Mouse (Mus musculus): ENCODE measurements around the gene 4930467E23Rik. TPM values are rescaled to one million over a fixed set of nuclear protein-coding genes. Genes with fewer than 3 reads are reported as not detected.
"Not testable (repeated sequence)": the region's sequence is repeated elsewhere in the genome, so short reads cannot be mapped to it uniquely, and the experiment has no call there.

Gene 4930467E23Rik
- total and polyA plus RNA-seq, 2 experiments from 2014 or later, result not detected

DNA sequence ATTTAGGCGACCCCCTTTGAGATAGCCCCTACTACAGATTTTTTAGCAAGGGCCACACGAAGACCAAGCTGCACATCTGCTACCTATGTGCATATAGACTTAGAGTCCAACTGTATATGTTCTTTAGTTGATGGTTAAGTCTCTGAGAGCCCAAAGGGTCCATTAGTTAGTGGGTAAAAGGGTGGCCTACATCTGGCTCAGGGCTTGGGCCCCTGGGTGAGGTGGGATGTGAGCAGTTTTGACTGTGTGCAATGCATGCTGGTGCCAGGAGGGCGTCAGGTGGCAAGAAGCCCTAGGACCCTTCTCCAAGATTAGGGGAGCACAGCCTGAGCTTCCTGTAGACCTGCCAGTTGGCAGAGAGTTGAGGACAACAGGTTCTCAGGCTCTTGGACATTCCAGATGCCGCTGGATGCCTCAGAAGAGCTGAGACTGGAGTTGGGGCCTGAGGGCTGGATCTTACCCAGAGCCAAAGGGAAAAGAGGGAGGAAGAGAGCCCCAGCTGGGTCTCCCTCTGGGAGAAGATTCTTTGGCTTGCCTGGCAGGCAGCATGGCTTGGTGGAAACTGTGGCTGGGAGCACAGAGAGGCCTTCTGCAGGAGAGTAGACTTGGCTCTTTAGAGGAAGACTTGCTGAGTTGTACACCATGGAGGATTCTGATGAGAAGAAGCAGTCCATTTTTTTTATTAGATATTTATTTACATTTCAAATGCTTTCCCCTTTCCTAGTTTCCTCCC, 33.6 kb downstream of the 4930467E23Rik start:
- H3K36me3 ChIP-seq (ENCODE audit: insufficient read depth, low read length); H3K27ac ChIP-seq (ENCODE audit: low read depth, low read length); H3K4me2 ChIP-seq (ENCODE audit: low read depth, low read length, poor library complexity, severe bottlenecking); H3K9me3 ChIP-seq (ENCODE audit: low read length); ATAC-seq (ENCODE audit: low FRiP score); H3K4me3 ChIP-seq (ENCODE audit: low read depth, low read length); H3K4me1 ChIP-seq (ENCODE audit: insufficient read depth, low read length); DNase-seq (ENCODE audit: low spot score); H3K9ac ChIP-seq (replicated peaks; ENCODE audit: low read length, poor library complexity, severe bottlenecking); H3K27me3 ChIP-seq (ENCODE audit: insufficient read depth, low read length): not testable (repeated sequence)
- 70% methylated on average over 4 of the region's 4 CpGs for WGBS

DNA sequence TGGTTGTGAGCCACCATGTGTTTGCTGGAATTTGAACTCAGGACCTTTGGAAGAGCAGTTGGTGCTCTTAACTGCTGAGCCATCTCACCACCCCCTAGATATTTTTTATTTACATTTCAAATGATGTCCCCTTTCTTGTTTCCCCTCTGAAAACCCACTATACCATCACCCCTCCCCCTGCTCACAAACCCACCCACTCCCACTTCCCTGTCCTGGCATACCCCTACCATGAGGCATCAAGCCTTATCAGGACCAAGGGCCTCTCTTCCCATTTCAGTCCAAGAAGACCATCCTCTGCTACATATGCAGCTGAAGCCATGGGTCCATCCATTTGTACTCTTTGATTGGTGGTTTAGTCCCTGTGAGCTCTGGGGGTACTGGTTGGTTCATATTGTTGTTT, 36.2 kb downstream of the 4930467E23Rik start:
- not testable (repeated sequence) for H3K4me1 ChIP-seq (ENCODE audit: insufficient read depth, low read length); DNase-seq (ENCODE audit: low spot score); ATAC-seq (ENCODE audit: low FRiP score); H3K27me3 ChIP-seq (ENCODE audit: insufficient read depth, low read length); H3K4me2 ChIP-seq (ENCODE audit: low read depth, low read length, poor library complexity, severe bottlenecking); H3K4me3 ChIP-seq (ENCODE audit: low read depth, low read length); H3K9ac ChIP-seq (replicated peaks; ENCODE audit: low read length, poor library complexity, severe bottlenecking); H3K36me3 ChIP-seq (ENCODE audit: insufficient read depth, low read length); H3K9me3 ChIP-seq (ENCODE audit: low read length); H3K27ac ChIP-seq (ENCODE audit: low read depth, low read length)

DNA sequence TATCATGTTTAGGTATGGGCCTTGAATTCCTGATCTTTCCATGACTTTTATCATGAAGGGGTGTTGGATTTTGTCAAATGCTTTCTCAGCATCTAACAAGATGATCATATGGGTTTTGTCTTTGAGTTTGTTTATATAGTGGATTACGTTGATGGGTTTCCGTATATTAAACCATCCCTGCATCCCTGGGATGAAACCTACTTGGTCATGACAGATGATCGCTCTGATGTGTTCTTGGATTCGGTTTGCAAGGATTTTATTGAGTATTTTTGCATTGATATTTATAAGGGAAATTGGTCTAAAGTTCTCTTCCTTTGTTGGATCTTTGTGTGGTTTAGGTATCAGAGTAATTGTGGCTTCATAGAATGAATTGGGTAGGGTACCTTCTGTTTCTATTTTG, 44.1 kb downstream of the 4930467E23Rik start:
- 83% methylated on average over 4 of the region's 4 CpGs for WGBS
- H3K4me2 ChIP-seq (ENCODE audit: low read depth, low read length, poor library complexity, severe bottlenecking); H3K9me3 ChIP-seq (ENCODE audit: low read length); H3K4me1 ChIP-seq (ENCODE audit: insufficient read depth, low read length); H3K4me3 ChIP-seq (ENCODE audit: low read depth, low read length); H3K36me3 ChIP-seq (ENCODE audit: insufficient read depth, low read length); DNase-seq (ENCODE audit: low spot score); H3K27me3 ChIP-seq (ENCODE audit: insufficient read depth, low read length); ATAC-seq (ENCODE audit: low FRiP score); H3K9ac ChIP-seq (replicated peaks; ENCODE audit: low read length, poor library complexity, severe bottlenecking); H3K27ac ChIP-seq (ENCODE audit: low read depth, low read length): not testable (repeated sequence)

DNA sequence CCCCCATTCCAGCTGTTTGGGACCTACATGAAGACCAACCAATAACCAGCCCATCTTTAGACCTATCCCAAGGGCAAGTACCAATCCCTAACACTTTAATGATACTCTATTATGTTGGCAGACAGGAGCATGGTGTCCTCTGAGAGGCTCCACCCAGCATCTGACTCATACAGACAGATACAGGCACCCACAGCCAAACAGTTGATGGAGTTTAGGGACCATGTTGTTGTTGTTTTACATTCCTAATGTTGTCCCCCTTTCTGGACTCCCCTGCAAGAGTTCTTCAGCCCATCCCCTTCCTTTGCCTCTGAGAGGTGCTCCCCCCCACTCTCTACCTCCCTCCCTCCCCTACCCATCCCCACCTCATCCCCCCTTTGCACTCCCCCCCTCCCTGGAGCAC, 46.9 kb downstream of the 4930467E23Rik start:
- not testable (repeated sequence) for H3K4me2 ChIP-seq (ENCODE audit: low read depth, low read length, poor library complexity, severe bottlenecking); H3K9me3 ChIP-seq (ENCODE audit: low read length); H3K27me3 ChIP-seq (ENCODE audit: insufficient read depth, low read length); H3K4me1 ChIP-seq (ENCODE audit: insufficient read depth, low read length); DNase-seq (ENCODE audit: low spot score); H3K36me3 ChIP-seq (ENCODE audit: insufficient read depth, low read length); H3K9ac ChIP-seq (replicated peaks; ENCODE audit: low read length, poor library complexity, severe bottlenecking); H3K4me3 ChIP-seq (ENCODE audit: low read depth, low read length); H3K27ac ChIP-seq (ENCODE audit: low read depth, low read length); ATAC-seq (ENCODE audit: low FRiP score)

DNA sequence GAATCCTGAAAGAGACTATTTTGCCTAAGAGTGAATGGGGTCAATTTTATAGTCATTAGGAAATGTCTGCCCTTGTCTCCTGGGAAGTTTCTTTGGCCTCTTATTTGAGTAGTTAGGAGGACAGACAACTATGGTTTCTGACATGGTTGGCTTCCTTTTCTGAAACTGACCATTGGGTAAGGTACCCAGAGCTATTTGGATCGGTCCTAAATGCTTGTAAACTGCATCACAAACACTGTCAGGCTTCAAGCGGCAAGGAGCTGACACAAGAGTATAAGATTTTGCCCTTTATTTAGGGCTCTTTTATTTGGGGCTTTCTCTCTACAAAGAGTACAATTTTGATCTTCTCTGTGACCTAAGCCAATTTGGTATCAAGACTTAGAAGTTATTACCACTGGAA, 48.1 kb downstream of the 4930467E23Rik start:
- H3K4me1 ChIP-seq (ENCODE audit: insufficient read depth, low read length); DNase-seq (ENCODE audit: low spot score); H3K27ac ChIP-seq (ENCODE audit: low read depth, low read length); H3K4me2 ChIP-seq (ENCODE audit: low read depth, low read length, poor library complexity, severe bottlenecking); H3K27me3 ChIP-seq (ENCODE audit: insufficient read depth, low read length); H3K36me3 ChIP-seq (ENCODE audit: insufficient read depth, low read length); H3K9ac ChIP-seq (replicated peaks; ENCODE audit: low read length, poor library complexity, severe bottlenecking); H3K9me3 ChIP-seq (ENCODE audit: low read length); ATAC-seq (ENCODE audit: low FRiP score); H3K4me3 ChIP-seq (ENCODE audit: low read depth, low read length): not testable (repeated sequence)
- 37% methylated on average over 2 of the region's 2 CpGs for WGBS

DNA sequence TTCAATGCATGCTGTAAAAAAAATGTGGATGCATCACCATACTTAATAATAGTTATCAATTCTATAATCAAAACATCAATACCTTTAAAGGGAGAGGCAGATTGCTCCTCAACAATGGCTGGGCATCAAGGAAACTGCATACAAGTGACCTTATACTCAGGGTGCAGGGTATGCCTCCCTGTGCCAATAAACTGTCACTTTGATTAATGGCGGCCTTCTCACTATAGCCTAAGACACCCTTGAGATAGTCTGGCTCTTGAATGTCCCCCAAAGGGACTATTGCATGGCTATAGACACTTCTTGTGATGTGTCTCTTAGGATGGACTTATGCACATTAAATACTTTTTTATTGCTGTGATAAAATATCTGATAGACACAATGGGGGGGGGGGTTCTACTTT, 48.8 kb downstream of the 4930467E23Rik start:
- not testable (repeated sequence) for H3K36me3 ChIP-seq (ENCODE audit: insufficient read depth, low read length); H3K9ac ChIP-seq (replicated peaks; ENCODE audit: low read length, poor library complexity, severe bottlenecking); ATAC-seq (ENCODE audit: low FRiP score); H3K4me3 ChIP-seq (ENCODE audit: low read depth, low read length); DNase-seq (ENCODE audit: low spot score); H3K4me1 ChIP-seq (ENCODE audit: insufficient read depth, low read length); H3K4me2 ChIP-seq (ENCODE audit: low read depth, low read length, poor library complexity, severe bottlenecking); H3K27ac ChIP-seq (ENCODE audit: low read depth, low read length); H3K27me3 ChIP-seq (ENCODE audit: insufficient read depth, low read length); H3K9me3 ChIP-seq (ENCODE audit: low read length)
- 47% methylated on average over 1 of the region's 1 CpGs for WGBS

DNA sequence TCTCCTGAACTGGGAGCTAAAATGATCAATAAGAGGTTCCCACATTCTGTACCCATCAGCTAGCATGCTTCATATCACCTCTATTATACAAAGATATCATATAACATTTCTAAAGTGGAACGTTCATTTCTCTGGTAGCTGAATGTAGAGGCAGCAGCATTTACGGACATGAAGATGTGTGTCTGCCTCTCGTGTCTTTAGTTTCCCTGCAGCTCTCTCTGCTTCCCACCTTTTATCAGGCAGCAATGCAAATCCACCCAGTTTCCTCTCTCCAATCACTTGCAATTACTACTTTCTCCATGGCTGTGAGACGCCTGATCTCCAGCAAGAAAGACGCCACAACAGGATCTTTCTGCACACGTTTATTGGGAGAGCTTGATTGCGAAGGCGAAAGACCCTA, 49.5 kb downstream of the 4930467E23Rik start:
- H3K27ac ChIP-seq (ENCODE audit: low read depth, low read length); H3K36me3 ChIP-seq (ENCODE audit: insufficient read depth, low read length); H3K4me3 ChIP-seq (ENCODE audit: low read depth, low read length); H3K9ac ChIP-seq (replicated peaks; ENCODE audit: low read length, poor library complexity, severe bottlenecking); ATAC-seq (ENCODE audit: low FRiP score); H3K4me2 ChIP-seq (ENCODE audit: low read depth, low read length, poor library complexity, severe bottlenecking); H3K9me3 ChIP-seq (ENCODE audit: low read length); H3K4me1 ChIP-seq (ENCODE audit: insufficient read depth, low read length); DNase-seq (ENCODE audit: low spot score); H3K27me3 ChIP-seq (ENCODE audit: insufficient read depth, low read length): not testable (repeated sequence)
- WGBS, result 91% methylated on average over 8 of the region's 8 CpGs

DNA sequence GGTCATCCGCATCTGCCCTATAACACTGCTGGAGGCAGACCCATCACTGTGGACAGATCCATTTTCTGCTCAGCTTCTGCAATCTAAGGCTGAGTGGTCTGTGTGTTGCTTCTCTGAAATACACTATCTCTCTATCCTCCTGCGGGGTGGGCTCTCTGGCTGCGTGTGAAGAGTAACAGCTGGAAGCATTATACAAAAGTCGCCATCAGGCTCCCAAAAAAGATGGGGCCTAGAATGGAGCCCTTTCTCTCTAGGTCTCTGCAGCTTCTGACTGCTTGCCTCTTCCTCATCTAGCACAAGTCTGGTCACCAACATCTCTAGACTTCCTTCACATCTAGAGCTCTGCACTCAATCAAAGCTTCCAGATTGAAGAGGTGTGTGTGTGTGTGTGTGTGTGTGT, 50.8 kb downstream of the 4930467E23Rik start:
- not testable (repeated sequence) for H3K4me2 ChIP-seq (ENCODE audit: low read depth, low read length, poor library complexity, severe bottlenecking); ATAC-seq (ENCODE audit: low FRiP score); H3K9me3 ChIP-seq (ENCODE audit: low read length); H3K27me3 ChIP-seq (ENCODE audit: insufficient read depth, low read length); H3K9ac ChIP-seq (replicated peaks; ENCODE audit: low read length, poor library complexity, severe bottlenecking); H3K4me3 ChIP-seq (ENCODE audit: low read depth, low read length); H3K4me1 ChIP-seq (ENCODE audit: insufficient read depth, low read length); H3K27ac ChIP-seq (ENCODE audit: low read depth, low read length); H3K36me3 ChIP-seq (ENCODE audit: insufficient read depth, low read length); DNase-seq (ENCODE audit: low spot score)
- 92% methylated on average over 4 of the region's 4 CpGs for WGBS

DNA sequence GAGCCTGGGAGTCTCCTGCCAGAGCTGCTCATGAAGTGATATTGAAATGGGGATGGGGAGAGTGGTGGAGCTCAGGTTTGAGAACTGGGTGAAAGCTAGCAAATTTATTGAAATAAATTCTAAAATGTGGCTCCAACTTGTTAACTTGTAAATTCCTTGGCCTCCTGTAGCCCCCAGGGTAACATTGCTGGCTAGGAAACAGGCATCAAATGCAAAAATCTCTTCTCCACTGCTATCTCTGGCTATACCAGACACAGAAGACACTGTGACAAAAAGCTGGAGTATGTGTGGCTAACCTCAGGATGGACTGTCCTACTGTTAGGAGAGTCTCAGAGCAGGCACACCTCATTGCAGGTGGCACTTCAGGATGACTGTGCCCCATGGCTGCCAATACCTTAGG, 51.3 kb downstream of the 4930467E23Rik start:
- H3K4me3 ChIP-seq (ENCODE audit: low read depth, low read length); DNase-seq (ENCODE audit: low spot score); H3K27me3 ChIP-seq (ENCODE audit: insufficient read depth, low read length); ATAC-seq (ENCODE audit: low FRiP score); H3K9me3 ChIP-seq (ENCODE audit: low read length); H3K9ac ChIP-seq (replicated peaks; ENCODE audit: low read length, poor library complexity, severe bottlenecking); H3K27ac ChIP-seq (ENCODE audit: low read depth, low read length); H3K36me3 ChIP-seq (ENCODE audit: insufficient read depth, low read length); H3K4me2 ChIP-seq (ENCODE audit: low read depth, low read length, poor library complexity, severe bottlenecking); H3K4me1 ChIP-seq (ENCODE audit: insufficient read depth, low read length): not testable (repeated sequence)
